Mouse (Mus musculus): ENCODE data around the gene Tubb4b. TPM values are rescaled to one million over a fixed set of nuclear protein-coding genes. Genes with fewer than 3 reads are reported as not detected.

Gene Tubb4b
- polyA plus RNA-seq, 2 experiments = 561 to 676 TPM

DNA sequence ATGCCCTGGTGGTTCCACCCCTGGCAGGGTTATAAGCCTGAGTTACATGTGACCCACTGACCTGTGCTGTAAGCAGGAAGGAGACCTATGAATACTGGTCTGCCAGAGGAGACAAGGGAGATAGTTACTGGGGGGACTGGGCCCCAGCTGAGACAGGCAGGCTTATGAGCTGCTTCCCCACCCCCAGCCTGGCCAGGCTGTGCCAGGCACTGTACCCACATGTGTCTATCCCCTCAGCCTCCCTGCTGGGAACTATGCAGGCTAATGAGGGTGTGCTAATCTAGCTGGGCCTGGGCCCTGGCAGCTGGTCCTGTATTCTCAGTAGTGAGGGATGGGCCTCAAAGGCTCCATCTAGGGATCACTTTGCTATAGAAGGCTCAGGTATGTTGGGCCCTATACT is 42.7 kb upstream of the Tubb4b start:
- no peak overlapping the region; the same call in 1 of the 2 replicates for H3K27ac ChIP-seq
- no peak overlapping the region for H3K9ac ChIP-seq (replicated peaks)
- H3K27me3 ChIP-seq (ENCODE audit: control insufficient read depth, insufficient read depth, low read length) = no peaks in the 10 kb centered on the region
- H3K4me2 ChIP-seq (ENCODE audit: low read depth) = no peak overlapping the region
- H3K36me3 ChIP-seq (replicated peaks; ENCODE audit: control insufficient read depth, insufficient read depth, low read depth) = peaks cover 15% of the 10 kb centered on the region
- DNase-seq (ENCODE audit: low read depth in 3 of 3, low spot score in 3 of 3) = no peak
- H3K9me3 ChIP-seq (ENCODE audit: control insufficient read depth, low read length) = no peaks in the 10 kb centered on the region
- TF ChIP-seq EP300 (IDR thresholded peaks at IDR 0.05; ENCODE audit: low read depth) = no peak
- no peak for TF ChIP-seq CTCF (IDR thresholded peaks at IDR 0.05; ENCODE audit: low read depth)
- H3K4me1 ChIP-seq (replicated peaks; ENCODE audit: control insufficient read depth in 2 of 2, insufficient read depth in 2 of 2, low read length in 1 of 2) = peaks cover 17 to 38% of the 10 kb centered on the region in 2 experiments
- no peak for ATAC-seq (ENCODE audit: insufficient read depth)
- H3K4me3 ChIP-seq (ENCODE audit: insufficient read depth in 1 of 2, low read depth in 2 of 2, low read length in 2 of 2) = no peak overlapping the region

- Histone ChIP-seq H3K9ac (replicated peaks) (no peak overlapping the region), H3K4me2 (ENCODE audit: low read depth) (peak overlapping the region; percentile 54), H3K9me3 (ENCODE audit: control insufficient read depth, low read length) (no peaks in the 10 kb centered on the region), H3K27me3 (ENCODE audit: control insufficient read depth, insufficient read depth, low read length) (no peaks in the 10 kb centered on the region), H3K27ac (no peak overlapping the region), H3K4me1 (replicated peaks; ENCODE audit: control insufficient read depth in 2 of 2, insufficient read depth in 2 of 2, low read length in 1 of 2) (peaks cover 17 to 42% of the 10 kb centered on the region in 2 experiments), H3K4me3 (ENCODE audit: insufficient read depth in 1 of 2, low read depth in 2 of 2, low read length in 2 of 2) (no peak overlapping the region), H3K36me3 (replicated peaks; ENCODE audit: control insufficient read depth, insufficient read depth, low read depth) (peaks cover 15% of the 10 kb centered on the region)
- WGBS (ENCODE audit: insufficient replicate concordance) = 44% methylated on average over 2 of the region's 2 CpGs
- DNase-seq (ENCODE audit: low read depth in 3 of 3, low spot score in 3 of 3) (no peak), ATAC-seq (ENCODE audit: insufficient read depth) (no peak)
- TF ChIP-seq CTCF (IDR thresholded peaks at IDR 0.05; ENCODE audit: low read depth) (no peak), EP300 (IDR thresholded peaks at IDR 0.05; ENCODE audit: low read depth) (no peak)
Observed at GRCm38 (mm10) chr2:25266720-25267119, 42.2 kb upstream of the Tubb4b start.

- peak overlapping the region; percentile 54 for H3K4me2 ChIP-seq (ENCODE audit: low read depth)
- TF ChIP-seq EP300 (IDR thresholded peaks at IDR 0.05; ENCODE audit: low read depth) = no peak
- no peak for TF ChIP-seq CTCF (IDR thresholded peaks at IDR 0.05; ENCODE audit: low read depth)
- peaks cover 15% of the 10 kb centered on the region for H3K36me3 ChIP-seq (replicated peaks; ENCODE audit: control insufficient read depth, insufficient read depth, low read depth)
- 43% methylated on average over 6 of the region's 6 CpGs for WGBS (ENCODE audit: insufficient replicate concordance)
- H3K27me3 ChIP-seq (ENCODE audit: control insufficient read depth, insufficient read depth, low read length) = no peaks in the 10 kb centered on the region
- H3K27ac ChIP-seq = no peak overlapping the region
- no peak for ATAC-seq (ENCODE audit: insufficient read depth)
- H3K4me3 ChIP-seq (ENCODE audit: insufficient read depth in 1 of 2, low read depth in 2 of 2, low read length in 2 of 2) = peak overlapping the region; percentile 7 to 8; a peak in 1 of 4 replicates
- H3K9ac ChIP-seq (replicated peaks) = peak overlapping the region; percentile 36
- no peaks in the 10 kb centered on the region for H3K9me3 ChIP-seq (ENCODE audit: control insufficient read depth, low read length)
- no peak for DNase-seq (ENCODE audit: low read depth in 3 of 3, low spot score in 3 of 3)
- peaks cover 17 to 40% of the 10 kb centered on the region in 2 experiments for H3K4me1 ChIP-seq (replicated peaks; ENCODE audit: control insufficient read depth in 2 of 2, insufficient read depth in 2 of 2, low read length in 1 of 2)
Observed at GRCm38 (mm10) chr2:25265897-25266656, 41.6 kb upstream of the Tubb4b start.

DNA sequence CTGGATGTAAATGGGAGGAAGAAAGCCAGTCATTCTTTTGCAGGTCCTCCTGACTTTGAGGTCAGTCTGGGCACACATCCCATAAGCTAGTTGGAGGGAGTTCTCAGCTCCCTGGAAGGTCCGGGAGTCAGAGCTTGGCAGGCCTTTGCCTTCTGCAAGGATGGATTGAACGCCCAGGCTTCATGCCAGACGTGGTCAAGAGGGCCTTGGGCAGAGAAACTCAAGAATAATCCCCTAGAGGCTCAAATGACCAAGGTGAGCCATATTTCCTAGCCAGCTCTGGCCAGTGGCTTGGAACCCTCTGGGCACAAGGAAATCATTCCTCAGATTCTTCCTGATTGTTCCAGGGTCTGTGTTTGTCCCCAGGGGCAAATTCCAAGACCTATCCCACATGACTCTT is 40.3 kb upstream of the Tubb4b start:
- H3K4me2 ChIP-seq (ENCODE audit: low read depth) = peak overlapping the region; percentile 99
- no peak overlapping the region for H3K4me3 ChIP-seq (ENCODE audit: insufficient read depth in 1 of 2, low read depth in 2 of 2, low read length in 2 of 2)
- H3K36me3 ChIP-seq (replicated peaks; ENCODE audit: control insufficient read depth, insufficient read depth, low read depth) = peaks cover 9% of the 10 kb centered on the region
- H3K9me3 ChIP-seq (ENCODE audit: control insufficient read depth, low read length) = no peaks in the 10 kb centered on the region
- no peak overlapping the region for H3K9ac ChIP-seq (replicated peaks)
- peaks cover 13 to 35% of the 10 kb centered on the region in 2 experiments for H3K4me1 ChIP-seq (replicated peaks; ENCODE audit: control insufficient read depth in 2 of 2, insufficient read depth in 2 of 2, low read length in 1 of 2)
- TF ChIP-seq CTCF (IDR thresholded peaks at IDR 0.05; ENCODE audit: low read depth) (no peak), EP300 (IDR thresholded peaks at IDR 0.05; ENCODE audit: low read depth) (no peak)
- H3K27ac ChIP-seq = no peak overlapping the region
- DNase-seq (ENCODE audit: low read depth in 3 of 3, low spot score in 3 of 3) (no peak), ATAC-seq (ENCODE audit: insufficient read depth) (no peak)
- 63% methylated on average over 3 of the region's 3 CpGs for WGBS (ENCODE audit: insufficient replicate concordance)
- H3K27me3 ChIP-seq (ENCODE audit: control insufficient read depth, insufficient read depth, low read length) = no peaks in the 10 kb centered on the region

- DNase-seq (ENCODE audit: low read depth in 3 of 3, low spot score in 3 of 3) (no peak), ATAC-seq (ENCODE audit: insufficient read depth) (no peak)
- no peak overlapping the region for H3K27ac ChIP-seq
- TF ChIP-seq CTCF (IDR thresholded peaks at IDR 0.05; ENCODE audit: low read depth) (no peak), EP300 (IDR thresholded peaks at IDR 0.05; ENCODE audit: low read depth) (no peak)
- no peaks in the 10 kb centered on the region for H3K9me3 ChIP-seq (ENCODE audit: control insufficient read depth, low read length)
- peaks cover 13 to 35% of the 10 kb centered on the region in 2 experiments for H3K4me1 ChIP-seq (replicated peaks; ENCODE audit: control insufficient read depth in 2 of 2, insufficient read depth in 2 of 2, low read length in 1 of 2)
- no peak overlapping the region for H3K4me3 ChIP-seq (ENCODE audit: insufficient read depth in 1 of 2, low read depth in 2 of 2, low read length in 2 of 2)
- 63% methylated on average over 5 of the region's 5 CpGs for WGBS (ENCODE audit: insufficient replicate concordance)
- no peak overlapping the region for H3K9ac ChIP-seq (replicated peaks)
- H3K27me3 ChIP-seq (ENCODE audit: control insufficient read depth, insufficient read depth, low read length) = no peaks in the 10 kb centered on the region
- H3K4me2 ChIP-seq (ENCODE audit: low read depth) = peak overlapping the region; percentile 99
- H3K36me3 ChIP-seq (replicated peaks; ENCODE audit: control insufficient read depth, insufficient read depth, low read depth) = peaks cover 4% of the 10 kb centered on the region; the same call in 1 of the 2 replicates
Observed at GRCm38 (mm10) chr2:25264286-25264660, 39.8 kb upstream of the Tubb4b start.
